Mouse (Mus musculus) embryonic facial prominence, embryonic 11.5 days (tissue): Measurements from ENCODE around the gene Klra2. TPM values are rescaled to one million over a fixed set of nuclear protein-coding genes. Genes with fewer than 3 reads are reported as not detected.

Experiments
- polyA plus RNA-seq: library from polyadenylated mRNA; unstranded; fragments of >200 nt; fragmentation: Nextera tagmentation; extraction: Ambion mirVana; gene quantifications from 2 replicates; pipeline ENCODE4 v1.2.1, GENCODE M21; 2014

Gene Klra2
- polyA plus RNA-seq, 1 experiment from 2014 or later, result not detected

Other genes starting within 250 kb of the Klra2 start
- 73.3 and 73.5 TPM in 2 replicates for gene Magohb, start 45.9 kb upstream of the Klra2 start, polyA plus RNA-seq
- gene Styk1, start 106.2 kb upstream of the Klra2 start, polyA plus RNA-seq, result 0.50 and 1.4 TPM in 2 replicates
- 40.3 and 64.2 TPM in 2 replicates for gene Ybx3, start 141.1 kb upstream of the Klra2 start, polyA plus RNA-seq
- not detected in 2 replicates for gene 5430401F13Rik, start 239.0 kb upstream of the Klra2 start, polyA plus RNA-seq
- gene Gm6619, start 239.0 kb upstream of the Klra2 start, polyA plus RNA-seq, result not detected in 2 replicates